Mouse (Mus musculus) hindbrain, embryonic 12.5 days (tissue): ENCODE results near the gene Tdp2. TPM values are rescaled to one million over a fixed set of nuclear protein-coding genes. Genes with fewer than 3 reads are reported as not detected.

ENCODE experiments used
- ATAC-seq: fragments of 200-750 bp; cut with Nextera tagmentation; 2 replicates; pipeline ENCODE4 v1.8.0; 2017; ENCODE audit warnings: moderate TSS enrichment; ENCODE audit not compliant: low FRiP score
- H3K27ac ChIP-seq: fragments of 300-500 bp; sonication (generic); 2 replicates; pipeline ENCODE4 v1.5.1; 2016; ENCODE audit warnings: mild to moderate bottlenecking
- H3K27me3 ChIP-seq: fragments of 300-500 bp; sonication (generic); 2 replicates; pipeline ENCODE4 v1.6.1; 2016; ENCODE audit warnings: mild to moderate bottlenecking
- H3K36me3 ChIP-seq: fragments of 300-500 bp; sonication (generic); 2 replicates; pipeline ENCODE4 v1.6.1; 2016; ENCODE audit warnings: mild to moderate bottlenecking
- H3K4me1 ChIP-seq: fragments of 300-500 bp; sonication (generic); 2 replicates; pipeline ENCODE4 v1.6.1; 2016
- H3K4me2 ChIP-seq: fragments of 300-500 bp; sonication (generic); replicated peaks from 2 replicates; pipeline ENCODE4 v1.6.1; 2016; ENCODE audit warnings: mild to moderate bottlenecking
- H3K4me3 ChIP-seq: fragments of 300-500 bp; sonication (generic); 2 replicates; pipeline ENCODE4 v1.5.1; 2016; ENCODE audit warnings: mild to moderate bottlenecking
- H3K9ac ChIP-seq: fragments of 300-500 bp; sonication (generic); 2 replicates; pipeline ENCODE4 v1.6.1; 2016; ENCODE audit warnings: mild to moderate bottlenecking, moderate library complexity
- H3K9me3 ChIP-seq: fragments of 300-500 bp; sonication (generic); replicated peaks from 2 replicates; pipeline ENCODE4 v1.6.1; 2016; ENCODE audit warnings: mild to moderate bottlenecking
- WGBS: fragments of 180-500 bp; shearing (Covaris S2); methylation state at CpG from one replicate; pipeline ENCODE4 v1.1.7; 2016; 5-methylcytosine and 5-hydroxymethylcytosine counted together
- polyA plus RNA-seq: library from polyadenylated mRNA; unstranded; fragments of >200 nt; fragmentation: Nextera tagmentation; extraction: Ambion mirVana; gene quantifications from 2 replicates; pipeline ENCODE4 v1.2.1, GENCODE M21; 2016

The Tdp2 gene
- polyA plus RNA-seq, 1 experiment from 2014 or later, result 59.5 TPM

DNA sequence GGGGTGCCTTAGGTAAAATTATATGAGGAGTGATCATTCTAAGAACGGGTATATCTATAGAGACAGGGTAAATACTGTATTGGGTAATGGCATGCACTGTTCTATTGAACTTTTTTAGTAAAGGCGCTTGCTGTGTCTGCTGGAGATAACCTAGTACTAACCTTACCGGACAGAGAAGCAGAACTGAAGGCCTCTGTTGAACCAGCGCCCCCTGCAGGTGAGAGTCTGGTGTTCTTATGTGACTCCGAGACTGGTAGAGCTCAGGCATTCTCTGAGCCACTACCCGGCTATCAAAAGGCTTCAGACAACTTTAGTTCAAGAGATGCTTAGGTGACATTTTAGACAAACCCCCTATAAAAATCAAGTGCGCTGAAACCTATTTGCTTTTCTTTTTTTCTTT is 31.0 kb downstream of the Tdp2 start:
- no peak overlapping the region for H3K4me3 ChIP-seq
- H3K36me3 ChIP-seq, result no peaks in the 10 kb centered on the region
- H3K4me1 ChIP-seq, result no peaks in the 10 kb centered on the region
- WGBS, result 56% methylated on average over 7 of the region's 7 CpGs
- no peak overlapping the region for H3K4me2 ChIP-seq
- H3K27me3 ChIP-seq, result no peaks in the 10 kb centered on the region
- ATAC-seq, result no peak
- no peak overlapping the region for H3K27ac ChIP-seq
- H3K9me3 ChIP-seq, result no peaks in the 10 kb centered on the region
- H3K9ac ChIP-seq, result no peak overlapping the region

DNA sequence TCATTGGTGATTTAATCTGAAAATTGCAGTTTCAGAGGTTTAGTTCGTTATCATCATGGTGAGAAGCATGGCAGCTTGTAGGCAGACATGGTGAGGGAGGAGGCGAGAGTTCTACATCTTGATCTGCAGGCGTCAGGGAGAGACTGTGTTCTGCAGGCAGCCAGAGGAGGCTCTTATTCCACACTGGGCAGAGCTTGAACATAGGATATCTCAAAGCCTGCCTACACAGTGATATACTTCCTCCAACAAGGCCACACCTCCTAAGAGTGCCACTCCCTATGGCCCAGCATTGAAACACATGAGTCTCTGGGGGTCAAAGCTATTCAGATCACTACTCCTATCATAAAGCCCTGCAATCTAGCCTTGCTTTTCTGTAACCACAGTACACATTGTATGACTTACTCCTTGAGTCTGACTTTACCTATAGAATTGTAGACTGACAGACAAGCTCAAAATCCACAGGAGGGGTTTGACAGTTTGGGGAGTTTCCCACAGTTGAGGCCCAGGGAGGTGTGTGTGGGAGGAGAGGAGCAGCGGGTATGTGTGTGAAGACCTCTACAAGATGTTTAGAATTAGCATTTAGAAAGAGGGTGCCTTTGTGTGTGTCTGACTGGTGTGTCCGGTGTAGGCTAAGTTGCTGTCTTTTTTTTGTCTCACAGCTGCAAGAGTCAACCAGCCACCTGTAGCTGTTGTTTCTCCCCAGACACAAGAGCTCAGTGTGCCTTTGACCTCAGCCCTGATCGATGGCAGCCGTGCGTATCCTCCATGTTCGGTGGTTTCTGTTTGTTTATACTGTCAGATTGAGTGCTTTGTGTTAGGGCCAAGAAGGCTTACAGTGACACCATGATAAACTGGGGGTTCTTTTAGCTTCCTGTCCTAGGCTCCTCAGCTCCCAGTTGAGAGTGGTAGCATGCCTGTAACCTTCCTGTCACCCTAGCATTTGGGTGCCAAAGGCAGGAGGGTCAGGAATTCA is 35.2 kb downstream of the Tdp2 start:
- Histone ChIP-seq H3K4me2 (no peak overlapping the region), H3K27me3 (no peaks in the 10 kb centered on the region), H3K4me3 (no peak overlapping the region), H3K27ac (no peak overlapping the region), H3K9me3 (no peaks in the 10 kb centered on the region), H3K4me1 (no peaks in the 10 kb centered on the region), H3K9ac (no peak overlapping the region), H3K36me3 (no peaks in the 10 kb centered on the region)
- 61% methylated on average over 9 of the region's 9 CpGs for WGBS
- ATAC-seq, result no peak

DNA sequence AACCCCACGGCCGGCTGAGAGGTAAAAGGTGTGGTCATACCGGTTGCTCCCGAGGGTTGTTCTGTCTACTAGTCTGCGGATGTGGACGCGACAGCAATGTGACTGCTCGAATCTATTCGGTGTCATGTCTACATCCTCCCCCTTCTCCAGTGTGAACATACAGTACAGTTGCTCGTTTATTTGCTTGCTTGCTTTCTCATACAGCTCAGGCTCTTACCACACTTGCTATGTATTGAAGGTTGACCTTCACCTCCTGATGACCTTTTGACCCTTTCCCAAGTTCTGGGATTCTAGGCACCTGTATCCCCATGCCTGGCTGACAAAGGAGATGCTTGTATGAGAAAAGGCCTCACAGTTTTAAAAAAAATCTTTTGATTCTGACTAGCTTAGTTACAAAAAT is 36.3 kb downstream of the Tdp2 start:
- ATAC-seq, result no peak
- Histone ChIP-seq H3K9ac (no peak overlapping the region), H3K4me2 (no peak overlapping the region), H3K4me3 (no peak overlapping the region), H3K27me3 (no peaks in the 10 kb centered on the region), H3K36me3 (no peaks in the 10 kb centered on the region), H3K4me1 (no peaks in the 10 kb centered on the region), H3K27ac (no peak overlapping the region), H3K9me3 (no peaks in the 10 kb centered on the region)
- 98% methylated on average over 10 of the region's 10 CpGs for WGBS

- no peaks in the 10 kb centered on the region for H3K27me3 ChIP-seq
- H3K4me2 ChIP-seq, result no peak overlapping the region
- 89% methylated on average over 7 of the region's 7 CpGs for WGBS
- H3K36me3 ChIP-seq, result no peaks in the 10 kb centered on the region
- no peak overlapping the region for H3K4me3 ChIP-seq
- H3K9me3 ChIP-seq, result no peaks in the 10 kb centered on the region
- no peak for ATAC-seq
- no peaks in the 10 kb centered on the region for H3K4me1 ChIP-seq
- H3K9ac ChIP-seq, result no peak overlapping the region
- H3K27ac ChIP-seq, result no peak overlapping the region
Measured at GRCm38 (mm10) chr13:24868233-24868632, 36.8 kb downstream of the Tdp2 start.

- no peaks in the 10 kb centered on the region for H3K4me1 ChIP-seq
- no peak overlapping the region for H3K4me2 ChIP-seq
- ATAC-seq, result no peak
- 86% methylated on average over 15 of the region's 15 CpGs for WGBS
- no peak overlapping the region for H3K27ac ChIP-seq
- no peaks in the 10 kb centered on the region for H3K27me3 ChIP-seq
- H3K36me3 ChIP-seq, result peaks cover 8% of the 10 kb centered on the region; the same call in 1 of the 2 replicates
- H3K9ac ChIP-seq, result no peak overlapping the region
- H3K4me3 ChIP-seq, result no peak overlapping the region
- 0 out of 2 replicates have a peak, but pooled peaks cover 4% of the 10 kb centered on the region for H3K9me3 ChIP-seq
Measured at GRCm38 (mm10) chr13:24879359-24880040, 48.0 kb downstream of the Tdp2 start.

GRCm38 (mm10) chr13:24880208-24880607 is 48.7 kb downstream of the Tdp2 start:
- Histone ChIP-seq H3K27me3 (no peaks in the 10 kb centered on the region), H3K36me3 (peaks cover 8% of the 10 kb centered on the region; the same call in 1 of the 2 replicates), H3K4me1 (no peaks in the 10 kb centered on the region), H3K4me2 (no peak overlapping the region), H3K27ac (no peak overlapping the region), H3K9me3 (0 out of 2 replicates have a peak, but pooled peaks cover 4% of the 10 kb centered on the region), H3K9ac (no peak overlapping the region), H3K4me3 (no peak overlapping the region)
- 86% methylated on average over 6 of the region's 6 CpGs for WGBS
- no peak for ATAC-seq

GRCm38 (mm10) chr13:24880704-24881103 is 49.2 kb downstream of the Tdp2 start:
- Histone ChIP-seq H3K4me2 (no peak overlapping the region), H3K36me3 (peaks cover 8% of the 10 kb centered on the region; the same call in 1 of the 2 replicates), H3K27me3 (no peaks in the 10 kb centered on the region), H3K27ac (no peak overlapping the region), H3K9ac (no peak overlapping the region), H3K4me3 (no peak overlapping the region), H3K9me3 (0 out of 2 replicates have a peak, but pooled peaks cover 4% of the 10 kb centered on the region), H3K4me1 (no peaks in the 10 kb centered on the region)
- WGBS, result 94% methylated on average over 5 of the region's 5 CpGs
- no peak for ATAC-seq

DNA sequence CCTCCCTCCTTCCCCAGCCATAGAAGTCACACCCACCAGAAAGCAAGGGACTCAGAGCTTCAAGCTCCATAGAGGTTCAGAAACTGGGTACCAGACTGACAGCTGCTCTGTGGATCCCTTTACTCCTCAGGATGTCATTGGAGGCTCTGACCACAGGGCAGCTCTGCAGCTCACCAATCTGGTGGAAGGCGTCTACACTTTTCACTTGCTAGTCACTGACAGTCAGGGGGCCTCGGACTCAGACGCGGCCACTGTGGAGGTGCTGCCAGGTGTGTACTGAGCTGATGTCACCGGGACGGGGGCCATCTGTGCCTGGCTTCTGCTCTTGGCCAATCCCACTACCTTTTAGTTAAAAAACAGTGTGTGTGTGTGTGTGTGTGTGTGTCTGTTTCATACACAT is 50.9 kb downstream of the Tdp2 start:
- no peak for ATAC-seq
- Histone ChIP-seq H3K36me3 (peaks cover 8% of the 10 kb centered on the region; the same call in 1 of the 2 replicates), H3K27me3 (no peaks in the 10 kb centered on the region), H3K4me2 (no peak overlapping the region), H3K27ac (no peak overlapping the region), H3K4me1 (no peaks in the 10 kb centered on the region), H3K9me3 (0 out of 2 replicates have a peak, but pooled peaks cover 4% of the 10 kb centered on the region), H3K4me3 (no peak overlapping the region), H3K9ac (no peak overlapping the region)
- WGBS, result 96% methylated on average over 6 of the region's 6 CpGs

DNA sequence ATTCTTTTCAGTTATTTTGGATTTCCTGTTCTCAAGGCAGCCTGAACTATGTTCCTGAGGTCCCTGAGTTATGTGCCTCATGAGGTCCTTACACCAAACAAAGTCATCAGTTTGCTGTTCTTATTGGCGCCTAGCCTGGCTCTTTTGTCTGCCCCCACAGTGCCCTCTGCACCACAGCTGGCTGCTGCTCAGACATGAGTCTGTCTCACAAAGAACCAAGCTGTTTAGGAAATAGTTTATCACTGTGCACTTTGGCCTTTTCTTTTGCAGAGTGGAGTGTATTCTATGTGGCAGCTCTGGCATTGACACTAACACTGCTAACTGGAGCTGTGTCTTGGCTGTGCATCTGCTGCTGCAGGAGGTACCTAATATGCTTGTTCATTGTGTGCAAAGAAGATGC is 58.1 kb downstream of the Tdp2 start:
- Histone ChIP-seq H3K27ac (no peak overlapping the region), H3K27me3 (no peaks in the 10 kb centered on the region), H3K4me1 (no peaks in the 10 kb centered on the region), H3K9ac (no peak overlapping the region), H3K36me3 (no peaks in the 10 kb centered on the region), H3K4me3 (no peak overlapping the region), H3K4me2 (no peak overlapping the region), H3K9me3 (no peaks in the 10 kb centered on the region)
- WGBS, result 52% methylated on average over 1 of the region's 1 CpGs
- no peak for ATAC-seq

Other genes with a start within 250 kb of the Tdp2 start
- 16.3 and 22.3 TPM in 2 replicates for gene Ripor2, start 249.5 kb upstream of the Tdp2 start, polyA plus RNA-seq
- gene Armh2, start 90.4 kb upstream of the Tdp2 start, polyA plus RNA-seq, result not detected in 2 replicates
- 67.6 and 76.3 TPM in 2 replicates for gene Gmnn, start 69.8 kb upstream of the Tdp2 start, polyA plus RNA-seq
- 16.5 and 20.8 TPM in 2 replicates for gene BC005537, start 30.0 kb upstream of the Tdp2 start, polyA plus RNA-seq
- gene Acot13, start 139 bp upstream of the Tdp2 start, polyA plus RNA-seq, result 39.7 and 50.8 TPM in 2 replicates
- gene D130043K22Rik, start 13.5 kb downstream of the Tdp2 start, polyA plus RNA-seq, result 1.9 and 2.3 TPM in 2 replicates
- 8.9 and 9.3 TPM in 2 replicates for gene Aldh5a1, start 106.0 kb downstream of the Tdp2 start, polyA plus RNA-seq
- 1.0 and 2.3 TPM in 2 replicates for gene Gpld1, start 111.5 kb downstream of the Tdp2 start, polyA plus RNA-seq
- 26.1 and 31.9 TPM in 2 replicates for gene Mrs2, start 188.7 kb downstream of the Tdp2 start, polyA plus RNA-seq
- gene Dcdc2a, start 224.3 kb downstream of the Tdp2 start, polyA plus RNA-seq, result 2.1 and 3.6 TPM in 2 replicates